Mouse (Mus musculus) MEL (cell line): ENCODE results near the gene Olfr685.

Source experiments
- CTCF ChIP-seq, 3 experiments: IDR thresholded peaks in 2 of 3; conservative IDR thresholded peaks in 1 of 3; 2 replicates each; pipeline ENCODE4 v1.5.1; 2011 to 2012; ENCODE audit warnings: low read length in 3 of 3, low read depth in 2 of 3, mild to moderate bottlenecking in 2 of 3, improper control_type of control experiment in 1 of 3, inconsistent platforms in 1 of 3, mixed read lengths in 1 of 3, moderate library complexity in 1 of 3; ENCODE audit not compliant: control insufficient read depth in 1 of 3, insufficient read depth in 1 of 3, poor library complexity in 1 of 3, severe bottlenecking in 1 of 3
- E2F4 ChIP-seq: IDR thresholded peaks from 2 replicates; pipeline ENCODE4 v1.6.1; 2011; ENCODE audit warnings: low read depth, low read length, improper control_type of control experiment, borderline replicate concordance
- EP300 ChIP-seq, 2 experiments: IDR thresholded peaks; 2 replicates each; pipeline ENCODE4 v1.6.1; 2011; ENCODE audit warnings: improper control_type of control experiment in 2 of 2, low read length in 2 of 2, low read depth in 1 of 2, mild to moderate bottlenecking in 1 of 2
- KAT2A ChIP-seq: conservative IDR thresholded peaks from 2 replicates; pipeline ENCODE4 v1.6.1; 2012; ENCODE audit warnings: low read depth, low read length, improper control_type of control experiment, inconsistent platforms
- MXI1 ChIP-seq: IDR thresholded peaks from 2 replicates; pipeline ENCODE4 v1.6.1; 2011; ENCODE audit warnings: mild to moderate bottlenecking, low read depth, low read length, improper control_type of control experiment
- NELFE ChIP-seq: IDR thresholded peaks from 2 replicates; pipeline ENCODE4 v1.6.1; 2011; ENCODE audit warnings: low read depth, low read length, improper control_type of control experiment
- POLR2AphosphoS5 ChIP-seq: IDR thresholded peaks from 2 replicates; pipeline ENCODE4 v1.6.1; 2012; ENCODE audit warnings: low read depth, borderline replicate concordance, mild to moderate bottlenecking, inconsistent platforms, low read length, moderate library complexity, mixed read lengths
- SIN3A ChIP-seq: IDR thresholded peaks from 2 replicates; pipeline ENCODE4 v1.6.1; 2012; ENCODE audit warnings: low read length, improper control_type of control experiment, inconsistent platforms
- TAL1 ChIP-seq: IDR thresholded peaks from 2 replicates; pipeline ENCODE4 v1.6.1; 2012; ENCODE audit warnings: mild to moderate bottlenecking, inconsistent platforms, low read length, moderate library complexity, mixed read lengths
- USF1 ChIP-seq: IDR thresholded peaks from 2 replicates; pipeline ENCODE4 v1.6.1; 2014; ENCODE audit warnings: low read depth, mild to moderate bottlenecking, inconsistent platforms, low read length, improper control_type of control experiment, moderate library complexity
- ZC3H11A ChIP-seq: IDR thresholded peaks from 2 replicates; pipeline ENCODE4 v1.6.1; 2012; ENCODE audit warnings: low read depth, mild to moderate bottlenecking, inconsistent platforms, low read length, improper control_type of control experiment

- TF ChIP-seq USF1 (no peak), E2F4 (no peak), NELFE (no peak), MXI1 (no peak), SIN3A (no peak), CTCF (IDR thresholded peaks at IDR 0.05 in 2 of 3, conservative IDR thresholded peaks at IDR 0.05 in 1 of 3; ENCODE audit: control insufficient read depth in 1 of 3, insufficient read depth in 1 of 3, low read depth in 2 of 3, low read length in 3 of 3, poor library complexity in 1 of 3, severe bottlenecking in 1 of 3) (no peak), EP300 (IDR thresholded peaks at IDR 0.05; ENCODE audit: low read depth in 1 of 2, low read length in 2 of 2) (no peak), TAL1 (no peak), ZC3H11A (no peak), KAT2A (no peak), POLR2AphosphoS5 (no peak)
These were observed 40.3 kb upstream of the Olfr685 start for GRCm38 (mm10) chr7:105226072-105226471.
